Mouse (Mus musculus) small intestine, adult 2 months (tissue): ENCODE results near the gene Btbd6.

Experiments
- CTCF ChIP-seq: fragments of 200-500 bp; IDR thresholded peaks from 2 replicates; pipeline ENCODE4 v1.5.1; 2012; ENCODE audit warnings: low read depth, mild to moderate bottlenecking, control low read depth, inconsistent platforms, low read length, moderate library complexity, mixed read lengths; ENCODE audit not compliant: insufficient replicate concordance, insufficient read length; ENCODE audit errors: extremely low read depth
- POLR2A ChIP-seq: fragments of 200-500 bp; IDR thresholded peaks from 2 replicates; pipeline ENCODE4 v1.6.1; 2012; ENCODE audit warnings: low read depth, mild to moderate bottlenecking, control low read depth, inconsistent platforms, low read length, moderate library complexity

DNA sequence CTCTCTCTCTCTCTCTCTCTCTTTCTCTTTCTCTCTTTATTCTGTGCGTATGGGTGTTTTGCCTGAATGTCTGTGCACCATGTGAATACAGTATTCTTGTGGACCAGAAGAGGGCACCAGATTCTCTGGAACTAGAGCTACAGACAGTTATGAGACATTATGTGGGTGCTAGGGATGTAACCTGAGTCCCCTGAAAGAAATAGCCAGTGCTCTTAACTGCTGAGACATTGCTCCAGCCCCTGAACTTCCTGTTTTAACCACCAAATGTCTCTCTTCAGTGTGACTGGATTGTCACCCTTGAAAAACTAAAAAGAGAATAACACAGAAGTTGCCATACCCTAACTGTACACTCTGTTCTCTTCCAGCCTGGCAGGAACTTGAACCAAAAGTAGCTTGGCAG lies 50.3 kb downstream of the Btbd6 start:
- TF ChIP-seq CTCF = no peak
- TF ChIP-seq POLR2A = no peak
